Mouse (Mus musculus): ENCODE data around the gene Cc2d2b. TPM values are rescaled to one million over a fixed set of nuclear protein-coding genes. Genes with fewer than 3 reads are reported as not detected.

The Cc2d2b gene
- not detected for polyA plus RNA-seq (2012; fragmentation: generic; extraction: Trizol)

DNA sequence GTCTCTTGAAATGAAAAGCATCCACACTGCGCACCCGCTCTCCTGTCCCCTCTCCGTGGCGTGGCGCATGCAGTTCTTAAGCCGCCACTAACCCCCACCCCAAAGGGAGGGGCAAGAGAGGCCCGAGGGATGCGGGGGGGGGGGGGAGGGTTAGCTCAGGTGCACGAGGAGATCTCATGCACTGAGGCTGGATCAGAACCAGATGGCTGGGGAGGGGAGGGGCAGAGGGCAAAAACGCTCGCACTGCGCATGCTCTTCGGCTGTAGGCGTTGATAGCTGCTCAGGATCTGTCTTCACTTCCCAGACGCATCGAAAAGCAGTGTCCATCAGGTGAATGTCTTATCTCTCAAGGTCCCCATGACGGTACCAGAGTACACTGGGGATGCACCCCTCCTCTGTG, at the start of gene Cc2d2b:
TSS of gene Cc2d2b (plus strand) at position 195 of the 400 bp plus-strand sequence.
- Histone ChIP-seq H3K79me2 (ENCODE audit: control insufficient read depth, insufficient read depth) (no peaks in the 10 kb centered on the region), H3K4me3 (no peak within 1 kb of the TSS), H3ac (ENCODE audit: control insufficient read depth, insufficient read length) (no peak within 1 kb of the TSS), H3K36me3 (ENCODE audit: control insufficient read depth, insufficient read depth) (no peaks in the 10 kb centered on the region), H3K27me3 (ENCODE audit: control insufficient read depth, insufficient read depth, insufficient read length) (peaks cover 32% of the 10 kb centered on the region), H3K4me2 (ENCODE audit: low read depth) (no peak within 1 kb of the TSS)
- no peak for TF ChIP-seq TCF12 (IDR thresholded peaks at IDR 0.05; ENCODE audit: insufficient read depth, poor library complexity, severe bottlenecking)
- no peak for TF ChIP-seq POLR2AphosphoS2 (IDR thresholded peaks at IDR 0.05; ENCODE audit: insufficient read length, low read depth)
- no peak for TF ChIP-seq MYOG (IDR thresholded peaks at IDR 0.05; ENCODE audit: control insufficient read depth in 1 of 3, insufficient read depth in 1 of 3, insufficient read length in 2 of 3, low read depth in 2 of 3)
- TF ChIP-seq MYOD1 (IDR thresholded peaks at IDR 0.05; ENCODE audit: control insufficient read depth in 1 of 3, insufficient read length in 2 of 3, low read depth in 2 of 3), result no peak
- no peak for TF ChIP-seq USF1 (IDR thresholded peaks at IDR 0.05; ENCODE audit: low read depth)
- no peak for TF ChIP-seq SRF (IDR thresholded peaks at IDR 0.05; ENCODE audit: control insufficient read depth, insufficient read length, low read depth)
- TF ChIP-seq POLR2A (IDR thresholded peaks at IDR 0.05; ENCODE audit: insufficient read length, low read depth), result no peak
- no peak for TF ChIP-seq REST (IDR thresholded peaks at IDR 0.05; ENCODE audit: insufficient read depth, insufficient read length)
- no peak for TF ChIP-seq MAX (IDR thresholded peaks at IDR 0.05; ENCODE audit: low read depth)
- no peak for TF ChIP-seq TCF3 (IDR thresholded peaks at IDR 0.05; ENCODE audit: insufficient read length, low read depth)
- TF ChIP-seq CEBPB (IDR thresholded peaks at IDR 0.05; ENCODE audit: insufficient read depth, poor library complexity, severe bottlenecking), result no peak

DNA sequence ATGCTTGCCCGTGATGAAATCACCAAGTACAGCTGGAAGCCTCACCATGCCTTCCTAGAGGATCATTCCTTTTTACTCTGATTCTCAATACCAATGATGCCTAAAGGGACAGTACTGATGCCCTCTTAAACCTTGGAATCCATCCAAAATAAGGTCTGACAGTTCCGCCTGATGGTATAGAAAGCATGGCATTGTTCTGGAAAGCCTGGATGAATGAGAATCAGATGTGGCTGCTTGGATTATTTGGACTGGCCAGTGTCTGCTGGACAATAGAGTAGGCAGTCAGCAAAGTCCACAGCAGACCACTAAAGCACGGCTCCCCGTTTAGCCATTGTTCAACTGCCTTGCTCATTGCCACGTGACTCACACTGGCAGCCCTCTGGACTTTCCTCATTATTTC, 48.7 kb upstream of the Cc2d2b start:
- Histone ChIP-seq H3K4me2 (ENCODE audit: low read depth) (no peak overlapping the region), H3ac (ENCODE audit: control insufficient read depth, insufficient read length) (no peak overlapping the region), H3K27me3 (ENCODE audit: control insufficient read depth, insufficient read depth, insufficient read length) (no peaks in the 10 kb centered on the region), H3K4me3 (no peak overlapping the region), H3K36me3 (ENCODE audit: control insufficient read depth, insufficient read depth) (no peaks in the 10 kb centered on the region), H3K79me2 (ENCODE audit: control insufficient read depth, insufficient read depth) (no peaks in the 10 kb centered on the region)
- TF ChIP-seq CEBPB (IDR thresholded peaks at IDR 0.05; ENCODE audit: insufficient read depth, poor library complexity, severe bottlenecking), result no peak
- no peak for TF ChIP-seq SRF (IDR thresholded peaks at IDR 0.05; ENCODE audit: control insufficient read depth, insufficient read length, low read depth)
- TF ChIP-seq USF1 (IDR thresholded peaks at IDR 0.05; ENCODE audit: low read depth), result no peak
- no peak for TF ChIP-seq TCF12 (IDR thresholded peaks at IDR 0.05; ENCODE audit: insufficient read depth, poor library complexity, severe bottlenecking)
- no peak for TF ChIP-seq REST (IDR thresholded peaks at IDR 0.05; ENCODE audit: insufficient read depth, insufficient read length)
- no peak for TF ChIP-seq E2F4 (IDR thresholded peaks at IDR 0.05; ENCODE audit: insufficient read depth)
- TF ChIP-seq MAX (IDR thresholded peaks at IDR 0.05; ENCODE audit: low read depth), result no peak
- TF ChIP-seq MYOG (IDR thresholded peaks at IDR 0.05; ENCODE audit: control insufficient read depth in 1 of 3, insufficient read depth in 1 of 3, insufficient read length in 2 of 3, low read depth in 2 of 3), result no peak
- no peak for TF ChIP-seq MYOD1 (IDR thresholded peaks at IDR 0.05; ENCODE audit: control insufficient read depth in 1 of 3, insufficient read length in 2 of 3, low read depth in 2 of 3)
- TF ChIP-seq POLR2A (IDR thresholded peaks at IDR 0.05; ENCODE audit: insufficient read length, low read depth), result no peak
- TF ChIP-seq POLR2AphosphoS2 (IDR thresholded peaks at IDR 0.05; ENCODE audit: insufficient read length, low read depth), result no peak
- no peak for TF ChIP-seq TCF3 (IDR thresholded peaks at IDR 0.05; ENCODE audit: insufficient read length, low read depth)

DNA sequence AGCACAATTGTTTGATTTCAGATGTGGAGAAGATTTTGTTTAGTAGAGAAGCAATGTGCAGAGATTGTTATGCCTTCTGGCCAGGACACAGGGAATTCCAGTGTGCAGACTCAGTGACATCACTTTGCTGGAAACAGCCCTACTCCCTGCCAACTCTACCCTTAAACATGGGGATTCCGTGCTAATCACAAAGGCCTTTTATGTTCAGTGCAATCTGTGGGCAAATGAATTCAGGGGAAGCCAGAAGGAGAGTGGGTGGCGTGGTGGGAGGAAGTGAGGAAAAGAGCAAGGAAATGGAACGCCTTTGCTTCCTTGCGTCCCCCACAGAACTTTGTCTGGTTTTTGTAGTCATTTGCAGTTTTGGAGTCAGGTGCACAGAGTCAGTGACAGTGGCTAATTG, 46.1 kb upstream of the Cc2d2b start:
- H3K27me3 ChIP-seq (ENCODE audit: control insufficient read depth, insufficient read depth, insufficient read length), result no peaks in the 10 kb centered on the region
- H3K4me3 ChIP-seq, result no peak overlapping the region
- H3ac ChIP-seq (ENCODE audit: control insufficient read depth, insufficient read length), result no peak overlapping the region
- H3K4me2 ChIP-seq (ENCODE audit: low read depth), result no peak overlapping the region
- TF ChIP-seq E2F4 (IDR thresholded peaks at IDR 0.05; ENCODE audit: insufficient read depth) (no peak), MYOD1 (IDR thresholded peaks at IDR 0.05; ENCODE audit: control insufficient read depth in 1 of 3, insufficient read length in 2 of 3, low read depth in 2 of 3) (no peak), TCF3 (IDR thresholded peaks at IDR 0.05; ENCODE audit: insufficient read length, low read depth) (no peak), MYOG (IDR thresholded peaks at IDR 0.05; ENCODE audit: control insufficient read depth in 1 of 3, insufficient read depth in 1 of 3, insufficient read length in 2 of 3, low read depth in 2 of 3) (no peak), MAX (IDR thresholded peaks at IDR 0.05; ENCODE audit: low read depth) (no peak), TCF12 (IDR thresholded peaks at IDR 0.05; ENCODE audit: insufficient read depth, poor library complexity, severe bottlenecking) (no peak)
- no peaks in the 10 kb centered on the region for H3K36me3 ChIP-seq (ENCODE audit: control insufficient read depth, insufficient read depth)
- H3K79me2 ChIP-seq (ENCODE audit: control insufficient read depth, insufficient read depth), result no peaks in the 10 kb centered on the region

- no peak for TF ChIP-seq MAX (IDR thresholded peaks at IDR 0.05; ENCODE audit: low read depth)
- TF ChIP-seq TCF3 (IDR thresholded peaks at IDR 0.05; ENCODE audit: insufficient read length, low read depth), result no peak
- no peak for TF ChIP-seq E2F4 (IDR thresholded peaks at IDR 0.05; ENCODE audit: insufficient read depth)
- no peak for TF ChIP-seq CEBPB (IDR thresholded peaks at IDR 0.05; ENCODE audit: insufficient read depth, poor library complexity, severe bottlenecking)
- TF ChIP-seq POLR2A (IDR thresholded peaks at IDR 0.05; ENCODE audit: insufficient read length, low read depth), result no peak
- no peak for TF ChIP-seq REST (IDR thresholded peaks at IDR 0.05; ENCODE audit: insufficient read depth, insufficient read length)
- no peak for TF ChIP-seq SRF (IDR thresholded peaks at IDR 0.05; ENCODE audit: control insufficient read depth, insufficient read length, low read depth)
- no peak for TF ChIP-seq MYOD1 (IDR thresholded peaks at IDR 0.05; ENCODE audit: control insufficient read depth in 1 of 3, insufficient read length in 2 of 3, low read depth in 2 of 3)
- TF ChIP-seq POLR2AphosphoS2 (IDR thresholded peaks at IDR 0.05; ENCODE audit: insufficient read length, low read depth), result no peak
- no peak for TF ChIP-seq USF1 (IDR thresholded peaks at IDR 0.05; ENCODE audit: low read depth)
- no peak for TF ChIP-seq MYOG (IDR thresholded peaks at IDR 0.05; ENCODE audit: control insufficient read depth in 1 of 3, insufficient read depth in 1 of 3, insufficient read length in 2 of 3, low read depth in 2 of 3)
- Histone ChIP-seq H3K79me2 (ENCODE audit: control insufficient read depth, insufficient read depth) (no peaks in the 10 kb centered on the region), H3K4me2 (ENCODE audit: low read depth) (no peak overlapping the region), H3K4me3 (no peak overlapping the region), H3K27me3 (ENCODE audit: control insufficient read depth, insufficient read depth, insufficient read length) (no peaks in the 10 kb centered on the region), H3K36me3 (ENCODE audit: control insufficient read depth, insufficient read depth) (no peaks in the 10 kb centered on the region), H3ac (ENCODE audit: control insufficient read depth, insufficient read length) (no peak overlapping the region)
These were observed 35.5 kb upstream of the Cc2d2b start for GRCm38 (mm10) chr19:40712889-40713628.
